Mouse (Mus musculus) gastrocnemius, postnatal 25 days (tissue): ENCODE data around the gene Ncf4. TPM values are rescaled to one million over a fixed set of nuclear protein-coding genes. Genes with fewer than 3 reads are reported as not detected.
A peak's percentile ranks its signal among the peaks of the same experiment; 100 is the strongest.
"Not testable (repeated sequence)": the region's sequence is repeated elsewhere in the genome, so short reads cannot be mapped to it uniquely, and the experiment has no call there.

Experiments
- DNase-seq: peaks from one replicate; pipeline ENCODE4 v3.0.0; 2022
- total RNA-seq, 2 experiments: library from RNA; stranded (reverse); gene quantifications; 1 replicate in 1 of 2; 2 replicates in 1 of 2; pipeline ENCODE4 v1.2.3; 2021

Ncf4 gene
- total RNA-seq, 2 experiments from 2014 or later: 1.2 to 1.4 TPM

GRCm38 (mm10) chr15:78248410-78248809 lies 3.8 kb downstream of the Ncf4 start:
- no peak for DNase-seq

- DNase-seq: no peak
These were observed 10.2 kb downstream of the Ncf4 start for GRCm38 (mm10) chr15:78254751-78255150.

- DNase-seq: not testable (repeated sequence)
These were observed 12.1 kb downstream of the Ncf4 start for GRCm38 (mm10) chr15:78256602-78257259.

GRCm38 (mm10) chr15:78257326-78258050 lies 12.9 kb downstream of the Ncf4 start:
- no peak for DNase-seq

- DNase-seq: no peak
These were observed 13.8 kb downstream of the Ncf4 start for GRCm38 (mm10) chr15:78258246-78258865.

- no peak for DNase-seq
These were observed 16.2 kb downstream of the Ncf4 start for GRCm38 (mm10) chr15:78260668-78261333.

GRCm38 (mm10) chr15:78263286-78263685 lies 18.7 kb downstream of the Ncf4 start:
- no peak for DNase-seq

GRCm38 (mm10) chr15:78267441-78267840 lies 22.8 kb downstream of the Ncf4 start:
- DNase-seq: no peak

GRCm38 (mm10) chr15:78267865-78268264 lies 23.3 kb downstream of the Ncf4 start:
- no peak for DNase-seq

- DNase-seq: no peak
These were observed 26.6 kb downstream of the Ncf4 start for GRCm38 (mm10) chr15:78271208-78271607.

GRCm38 (mm10) chr15:78278308-78278707 lies 33.7 kb downstream of the Ncf4 start:
- no peak for DNase-seq

- peak; percentile 23 for DNase-seq
These were observed 43.3 kb downstream of the Ncf4 start for GRCm38 (mm10) chr15:78287941-78288340.

- not testable (repeated sequence) for DNase-seq
These were observed 45.2 kb downstream of the Ncf4 start for GRCm38 (mm10) chr15:78289775-78290174.

GRCm38 (mm10) chr15:78293228-78293627 lies 48.6 kb downstream of the Ncf4 start:
- DNase-seq: not testable (repeated sequence)

GRCm38 (mm10) chr15:78293716-78294115 lies 49.1 kb downstream of the Ncf4 start:
- no peak for DNase-seq

GRCm38 (mm10) chr15:78298558-78298957 lies 54.0 kb downstream of the Ncf4 start:
- DNase-seq: no peak

- DNase-seq: no peak
These were observed 55.0 kb downstream of the Ncf4 start for GRCm38 (mm10) chr15:78299641-78300040.

- no peak for DNase-seq
These were observed 56.2 kb downstream of the Ncf4 start for GRCm38 (mm10) chr15:78300773-78301172.

GRCm38 (mm10) chr15:78302718-78303117 lies 58.1 kb downstream of the Ncf4 start:
- DNase-seq: no peak

- no peak for DNase-seq
These were observed 59.1 kb downstream of the Ncf4 start for GRCm38 (mm10) chr15:78303665-78304233.

GRCm38 (mm10) chr15:78305341-78305933 lies 60.8 kb downstream of the Ncf4 start, which contains the start of gene Csf2rb2:
Gene Csf2rb2, minus strand, starts transcription at chr15:78305721.
- no peak for DNase-seq

- no peak for DNase-seq
These were observed 65.3 kb downstream of the Ncf4 start for GRCm38 (mm10) chr15:78309865-78310264.
